Mouse (Mus musculus): Measurements from ENCODE around the gene Catsperd.

GRCm38 (mm10) chr17:56587773-56588172 lies 40.2 kb upstream of the Catsperd start:
- TF ChIP-seq GATA1 (IDR thresholded peaks at IDR 0.05; ENCODE audit: low read length) (no peak), TAL1 (IDR thresholded peaks at IDR 0.05; ENCODE audit: low read length) (no peak)

Measured in erythroblast, embryonic 14.5 days (primary cell).